Mouse (Mus musculus) neural tube, embryonic 11.5 days (tissue): ENCODE data around the gene Kcnip3. TPM values are rescaled to one million over a fixed set of nuclear protein-coding genes. Genes with fewer than 3 reads are reported as not detected.

ENCODE experiments used
- ATAC-seq: fragments of 200-750 bp; cut with Nextera tagmentation; 2 replicates; pipeline ENCODE4 v1.8.0; 2017; ENCODE audit warnings: moderate number of reproducible peaks, mild to moderate bottlenecking, moderate TSS enrichment, moderate library complexity; ENCODE audit not compliant: insufficient read depth, low FRiP score, low TSS enrichment
- DNase-seq: peaks from one replicate; pipeline ENCODE4 v3.0.0-alpha.2; 2015; ENCODE audit warnings: low spot score
- H3K27ac ChIP-seq: fragments of 300-500 bp; sonication (generic); 2 replicates; pipeline ENCODE4 v1.5.1; 2014; ENCODE audit warnings: low read depth, mild to moderate bottlenecking, low read length
- H3K27me3 ChIP-seq: fragments of 300-500 bp; sonication (generic); 2 replicates; pipeline ENCODE4 v1.6.1; 2014; ENCODE audit warnings: mild to moderate bottlenecking, low read length, mixed read lengths; ENCODE audit not compliant: control insufficient read depth, insufficient read depth
- H3K36me3 ChIP-seq: fragments of 300-500 bp; sonication (generic); 2 replicates; pipeline ENCODE4 v1.6.1; 2014; ENCODE audit warnings: mild to moderate bottlenecking, low read length, moderate library complexity, mixed read lengths; ENCODE audit not compliant: control insufficient read depth, insufficient read depth
- H3K4me1 ChIP-seq: fragments of 300-500 bp; sonication (generic); 2 replicates; pipeline ENCODE4 v1.6.1; 2014; ENCODE audit warnings: low read length, mixed read lengths; ENCODE audit not compliant: control insufficient read depth, insufficient read depth
- H3K4me2 ChIP-seq: fragments of 300-500 bp; sonication (generic); 2 replicates; pipeline ENCODE4 v1.6.1; 2014; ENCODE audit warnings: low read depth, mild to moderate bottlenecking, moderate library complexity
- H3K4me3 ChIP-seq: fragments of 300-500 bp; sonication (generic); 2 replicates; pipeline ENCODE4 v1.5.1; 2014; ENCODE audit warnings: low read depth, low read length
- H3K9ac ChIP-seq: fragments of 300-500 bp; sonication (generic); 2 replicates; pipeline ENCODE4 v1.6.1; 2014; ENCODE audit warnings: mild to moderate bottlenecking, low read length
- H3K9me3 ChIP-seq: fragments of 300-500 bp; sonication (generic); 2 replicates; pipeline ENCODE4 v1.6.1; 2016; ENCODE audit warnings: low read length; ENCODE audit not compliant: control insufficient read depth
- WGBS: fragments of 180-500 bp; shearing (Covaris S2); extraction: QIAGEN DNeasy Blood & Tissue Kit; methylation state at CpG from one replicate; pipeline ENCODE4 v1.1.7; 2014; 5-methylcytosine and 5-hydroxymethylcytosine counted together
- polyA plus RNA-seq: library from polyadenylated mRNA; unstranded; fragments of >200 nt; fragmentation: Nextera tagmentation; extraction: Ambion mirVana; gene quantifications from 2 replicates; pipeline ENCODE4 v1.2.1, GENCODE M21; 2014

The Kcnip3 gene
- polyA plus RNA-seq, 1 experiment from 2014 or later = 3.4 TPM

- Histone ChIP-seq H3K27ac (no peak within 1 kb of the TSS), H3K36me3 (no peaks in the 10 kb centered on the region), H3K27me3 (no peaks in the 10 kb centered on the region), H3K4me1 (peaks cover 6% of the 10 kb centered on the region), H3K4me2 (peak within 1 kb of the TSS; percentile 55), H3K4me3 (peak within 1 kb of the TSS; percentile 56), H3K9ac (peak within 1 kb of the TSS; percentile 82), H3K9me3 (no peaks in the 10 kb centered on the region)
- peak; percentile 90 for DNase-seq
- 5% methylated on average over 37 of the region's 37 CpGs for WGBS
- peak; percentile 87 for ATAC-seq
These were observed 77.7 kb downstream of the Kcnip3 start, which contains the start of gene Fahd2a for GRCm38 (mm10) chr2:127444055-127444789. Fahd2a (minus strand) TSS chr2:127444565.

GRCm38 (mm10) chr2:127437697-127438096 lies 84.2 kb downstream of the Kcnip3 start:
- Histone ChIP-seq H3K4me1 (no peaks in the 10 kb centered on the region), H3K27ac (no peak overlapping the region), H3K4me2 (no peak overlapping the region), H3K9ac (no peak overlapping the region), H3K4me3 (no peak overlapping the region), H3K36me3 (no peaks in the 10 kb centered on the region; the same call in 1 of the 2 replicates), H3K9me3 (no peaks in the 10 kb centered on the region), H3K27me3 (no peaks in the 10 kb centered on the region)
- ATAC-seq = no peak
- 89% methylated on average over 5 of the region's 5 CpGs for WGBS
- no peak for DNase-seq

DNA sequence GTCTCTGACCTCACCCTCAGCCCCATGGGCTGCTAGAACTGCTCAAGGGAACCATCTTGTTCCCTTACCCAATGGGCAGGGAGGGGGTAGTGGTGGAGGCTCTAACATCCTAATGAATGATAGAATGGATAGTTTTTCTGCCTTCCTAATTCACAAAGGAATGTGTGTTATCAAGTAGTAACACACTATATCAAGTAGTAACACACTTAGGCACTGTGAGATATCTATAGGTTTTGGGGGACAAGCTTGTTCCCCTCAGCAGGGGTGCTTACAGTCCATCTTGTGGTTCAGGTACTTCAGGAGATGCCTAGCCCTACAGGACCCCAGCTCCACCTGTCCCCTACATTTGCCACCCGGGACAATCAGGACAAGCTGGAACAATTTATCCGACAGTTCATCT lies 86.3 kb downstream of the Kcnip3 start:
- ATAC-seq (no peak), DNase-seq (no peak)
- no peaks in the 10 kb centered on the region for H3K27me3 ChIP-seq
- whole genome bisulfite sequencing = 89% methylated on average over 2 of the region's 2 CpGs
- H3K9ac ChIP-seq = no peak overlapping the region
- H3K9me3 ChIP-seq = no peaks in the 10 kb centered on the region
- no peak overlapping the region for H3K4me3 ChIP-seq
- H3K36me3 ChIP-seq = no peaks in the 10 kb centered on the region; the same call in 1 of the 2 replicates
- no peak overlapping the region for H3K27ac ChIP-seq
- no peaks in the 10 kb centered on the region for H3K4me1 ChIP-seq
- H3K4me2 ChIP-seq = no peak overlapping the region

DNA sequence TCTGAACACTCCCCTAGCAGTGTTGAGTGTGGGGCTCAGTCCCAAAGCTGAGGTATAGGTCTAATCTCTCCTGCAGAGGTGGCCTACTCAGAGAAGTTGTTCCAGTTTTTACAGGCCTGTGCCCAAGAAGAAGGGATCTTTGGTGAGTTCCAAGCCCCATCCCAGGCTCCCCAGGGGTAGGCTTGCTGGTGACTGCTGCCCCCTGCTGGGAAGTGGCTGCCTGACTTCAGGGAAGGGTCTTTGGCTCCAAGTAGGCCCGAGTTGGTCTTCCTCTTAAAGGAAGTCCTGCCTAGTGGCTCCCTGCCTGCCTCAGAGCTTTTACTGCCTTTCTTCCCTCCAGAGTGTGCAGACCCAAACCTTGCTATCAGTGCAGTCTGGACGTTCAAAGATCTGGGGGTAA lies 86.8 kb downstream of the Kcnip3 start:
- no peaks in the 10 kb centered on the region; the same call in 1 of the 2 replicates for H3K36me3 ChIP-seq
- no peaks in the 10 kb centered on the region for H3K27me3 ChIP-seq
- H3K9me3 ChIP-seq = no peaks in the 10 kb centered on the region
- DNase-seq = peak; percentile 51
- H3K27ac ChIP-seq = no peak overlapping the region
- 43% methylated on average over 2 of the region's 2 CpGs for WGBS
- ATAC-seq = no peak
- H3K4me1 ChIP-seq = no peaks in the 10 kb centered on the region
- no peak overlapping the region for H3K9ac ChIP-seq
- H3K4me3 ChIP-seq = no peak overlapping the region
- H3K4me2 ChIP-seq = no peak overlapping the region

DNA sequence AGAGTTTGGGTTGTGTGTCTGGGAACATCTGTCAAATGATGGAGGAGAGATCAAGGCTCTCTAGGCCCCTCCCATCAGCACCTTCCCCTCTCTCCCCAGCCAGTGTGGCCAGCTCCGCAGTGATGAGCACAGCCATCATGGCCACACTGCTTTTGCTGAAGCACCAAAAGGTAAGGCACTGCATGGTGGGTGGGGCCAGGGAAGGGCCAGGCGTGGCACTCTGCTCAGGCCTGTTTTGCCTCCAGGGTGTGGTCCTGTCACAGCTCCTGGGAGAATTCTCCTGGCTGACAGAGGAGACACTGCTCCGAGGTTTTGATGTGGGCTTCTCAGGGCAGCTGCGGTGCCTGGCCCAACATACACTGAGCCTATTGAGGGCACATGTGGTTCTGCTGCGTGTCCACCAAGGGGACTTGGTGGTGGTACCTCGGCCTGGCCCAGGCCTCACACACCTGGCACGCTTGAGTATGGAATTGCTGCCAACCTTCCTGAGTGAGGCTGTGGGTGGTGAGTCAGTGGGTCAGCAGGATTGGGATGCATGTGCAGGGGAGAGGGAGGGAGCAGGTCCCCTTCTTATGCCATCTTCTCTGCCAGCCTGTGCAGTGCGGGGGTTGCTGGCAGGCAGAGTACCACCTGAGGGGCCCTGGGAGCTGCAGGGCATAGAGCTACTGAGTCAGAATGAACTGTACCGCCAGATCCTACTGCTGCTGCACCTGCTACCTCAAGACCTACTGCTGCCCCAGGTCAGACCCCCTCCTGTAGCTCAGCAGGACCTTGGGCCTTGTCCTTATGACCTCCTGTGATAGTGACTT lies 88.2 kb downstream of the Kcnip3 start:
- no peak overlapping the region for H3K4me3 ChIP-seq
- DNase-seq (no peak), ATAC-seq (no peak)
- H3K27me3 ChIP-seq = no peaks in the 10 kb centered on the region
- no peak overlapping the region for H3K27ac ChIP-seq
- no peaks in the 10 kb centered on the region for H3K4me1 ChIP-seq
- H3K9me3 ChIP-seq = no peaks in the 10 kb centered on the region
- H3K9ac ChIP-seq = no peak overlapping the region
- H3K36me3 ChIP-seq = no peaks in the 10 kb centered on the region; the same call in 1 of the 2 replicates
- no peak overlapping the region for H3K4me2 ChIP-seq
- WGBS = 76% methylated on average over 9 of the region's 9 CpGs

DNA sequence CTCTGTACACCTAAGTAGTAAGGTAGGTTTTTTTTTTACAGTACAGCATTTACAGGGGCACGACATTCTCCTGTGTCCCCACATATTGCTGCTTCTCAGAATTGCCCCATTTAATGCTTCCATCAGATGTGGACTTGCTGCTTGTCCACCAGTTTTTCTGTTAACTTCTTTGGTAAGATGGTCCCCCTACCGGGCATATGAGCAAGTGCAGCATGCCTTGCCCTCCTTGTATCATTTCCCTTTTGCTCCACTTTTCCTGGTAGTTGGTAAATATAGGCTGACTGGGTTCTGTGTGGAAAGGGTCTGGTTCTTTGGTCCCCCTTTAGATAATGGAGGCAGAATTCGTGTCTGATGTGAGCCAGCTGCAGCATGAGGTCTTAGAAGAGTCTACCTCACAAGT lies 91.7 kb downstream of the Kcnip3 start:
- H3K27ac ChIP-seq = no peak overlapping the region
- DNase-seq (no peak), ATAC-seq (no peak)
- no peak overlapping the region for H3K9ac ChIP-seq
- H3K36me3 ChIP-seq = no peaks in the 10 kb centered on the region
- no peak overlapping the region for H3K4me3 ChIP-seq
- no peaks in the 10 kb centered on the region for H3K27me3 ChIP-seq
- WGBS = 27% methylated on average over 3 of the region's 3 CpGs
- no peaks in the 10 kb centered on the region for H3K9me3 ChIP-seq
- H3K4me1 ChIP-seq = no peaks in the 10 kb centered on the region
- H3K4me2 ChIP-seq = no peak overlapping the region

GRCm38 (mm10) chr2:127424977-127425376 lies 96.9 kb downstream of the Kcnip3 start, which contains the start of gene Gpat2:
Gpat2 (plus strand) TSS chr2:127425199.
- Histone ChIP-seq H3K4me1 (no peaks in the 10 kb centered on the region), H3K36me3 (no peaks in the 10 kb centered on the region), H3K4me2 (no peak within 1 kb of the TSS), H3K4me3 (no peak within 1 kb of the TSS), H3K27ac (no peak within 1 kb of the TSS), H3K27me3 (no peaks in the 10 kb centered on the region), H3K9me3 (no peaks in the 10 kb centered on the region), H3K9ac (no peak within 1 kb of the TSS)
- 90% methylated on average over 17 of the region's 17 CpGs for WGBS
- ATAC-seq (no peak), DNase-seq (no peak)

GRCm38 (mm10) chr2:127418266-127418970 lies 103.5 kb downstream of the Kcnip3 start:
- Histone ChIP-seq H3K4me1 (no peaks in the 10 kb centered on the region), H3K36me3 (no peaks in the 10 kb centered on the region), H3K27ac (no peak overlapping the region), H3K9ac (no peak overlapping the region), H3K27me3 (no peaks in the 10 kb centered on the region), H3K4me3 (no peak overlapping the region), H3K9me3 (no peaks in the 10 kb centered on the region), H3K4me2 (no peak overlapping the region)
- ATAC-seq = no peak
- DNase-seq = no peak
- 72% methylated on average over 10 of the region's 10 CpGs for WGBS
